Mouse (Mus musculus) testis, postnatal 10 days (tissue): ENCODE results near the gene Akt1.

Experiments
- DNase-seq: peaks from one replicate; pipeline ENCODE4 v3.0.0; 2021; ENCODE audit warnings: low spot score

Akt1 gene

GRCm38 (mm10) chr12:112674132-112675011, at the start of gene Akt1:
Gene Akt1 (minus strand): TSS chr12:112674884.
- peak; percentile 74 for DNase-seq

GRCm38 (mm10) chr12:112724077-112724805, 49.6 kb upstream of the Akt1 start:
- peak; percentile 88 for DNase-seq

- no peak for DNase-seq
These were observed 48.8 kb upstream of the Akt1 start for GRCm38 (mm10) chr12:112723445-112723844.

GRCm38 (mm10) chr12:112723028-112723330, 48.3 kb upstream of the Akt1 start:
- no peak for DNase-seq

- peak; percentile 75 for DNase-seq
These were observed 47.8 kb upstream of the Akt1 start for GRCm38 (mm10) chr12:112722240-112723027.

GRCm38 (mm10) chr12:112721424-112722239, 46.9 kb upstream of the Akt1 start:
- peak; percentile 81 for DNase-seq

GRCm38 (mm10) chr12:112720890-112721423, 46.3 kb upstream of the Akt1 start:
- peak; percentile 67 for DNase-seq

- DNase-seq, result no peak
These were observed 45.5 kb upstream of the Akt1 start, which contains the start of gene Cep170b for GRCm38 (mm10) chr12:112720216-112720615. Gene Cep170b (plus strand): TSS chr12:112720455.

- DNase-seq, result no peak
These were observed 44.3 kb upstream of the Akt1 start for GRCm38 (mm10) chr12:112718995-112719394.

- DNase-seq, result peak; percentile 82
These were observed 42.5 kb upstream of the Akt1 start for GRCm38 (mm10) chr12:112717140-112717539.

- peak; percentile 46 for DNase-seq
These were observed 39.3 kb upstream of the Akt1 start for GRCm38 (mm10) chr12:112713984-112714383.

GRCm38 (mm10) chr12:112707573-112707869, 32.8 kb upstream of the Akt1 start:
- no peak for DNase-seq

- DNase-seq, result peak; percentile 95
These were observed 32.3 kb upstream of the Akt1 start for GRCm38 (mm10) chr12:112706704-112707572.

- no peak for DNase-seq
These were observed 28.0 kb upstream of the Akt1 start for GRCm38 (mm10) chr12:112702374-112703320.

GRCm38 (mm10) chr12:112700522-112700921, 25.8 kb upstream of the Akt1 start:
- DNase-seq, result no peak

GRCm38 (mm10) chr12:112696806-112697425, 22.2 kb upstream of the Akt1 start:
- no peak for DNase-seq

GRCm38 (mm10) chr12:112694127-112694475, 19.4 kb upstream of the Akt1 start:
- DNase-seq, result no peak

- DNase-seq, result peak; percentile 97
These were observed 18.8 kb upstream of the Akt1 start for GRCm38 (mm10) chr12:112693185-112694126.
